Mouse (Mus musculus): Measurements from ENCODE around the gene AA792892.
"Not testable (repeated sequence)": the region's sequence is repeated elsewhere in the genome, so short reads cannot be mapped to it uniquely, and the experiment has no call there.

AA792892 gene

DNA sequence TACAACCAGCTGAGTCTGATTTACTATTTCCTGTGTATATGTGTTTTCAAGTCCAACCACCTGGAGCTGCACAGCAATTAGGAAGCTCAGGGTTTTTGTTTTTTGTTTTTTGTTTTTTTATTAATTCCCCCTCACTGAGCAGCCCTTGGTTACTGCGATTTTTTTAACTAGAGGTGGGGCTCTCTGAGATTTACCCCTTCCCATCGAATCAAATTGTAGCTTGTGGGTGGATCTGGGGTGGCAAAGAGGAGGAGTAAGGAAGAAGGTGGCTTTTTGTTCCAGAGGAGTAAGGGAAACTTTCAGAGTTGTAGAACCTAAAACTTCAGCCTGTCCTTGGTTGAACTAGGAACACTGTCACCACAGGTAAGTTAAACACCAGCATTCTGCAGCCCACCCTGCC is at the start of gene AA792892:
Gene AA792892 (plus strand): TSS at position 301 of the 400 bp plus-strand sequence.
- DNase-seq (ENCODE audit: extremely low spot score): not testable (repeated sequence)

DNA sequence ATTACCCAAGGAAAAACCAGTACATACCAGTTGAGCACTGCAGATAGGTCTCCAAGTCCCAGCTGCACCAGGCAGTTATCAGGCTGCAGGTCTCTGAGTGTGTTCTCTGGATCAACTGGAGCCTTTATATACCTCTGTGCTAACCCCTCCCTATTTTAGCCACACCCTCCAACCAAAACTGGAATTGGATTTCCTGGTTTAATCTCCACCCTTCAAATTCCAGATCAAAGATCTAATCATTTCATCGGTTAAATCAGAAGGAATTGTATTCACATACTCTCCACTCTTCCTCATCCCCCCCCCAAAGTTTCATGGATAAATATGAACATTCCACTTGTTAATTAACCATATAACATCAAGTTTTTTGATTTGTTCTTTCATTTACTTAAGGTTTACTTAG is 32.9 kb upstream of the AA792892 start, which contains the start of gene A430089I19Rik:
Gene A430089I19Rik (minus strand): TSS at position 101 of the 400 bp plus-strand sequence.
- not testable (repeated sequence) for DNase-seq (ENCODE audit: extremely low spot score)

DNA sequence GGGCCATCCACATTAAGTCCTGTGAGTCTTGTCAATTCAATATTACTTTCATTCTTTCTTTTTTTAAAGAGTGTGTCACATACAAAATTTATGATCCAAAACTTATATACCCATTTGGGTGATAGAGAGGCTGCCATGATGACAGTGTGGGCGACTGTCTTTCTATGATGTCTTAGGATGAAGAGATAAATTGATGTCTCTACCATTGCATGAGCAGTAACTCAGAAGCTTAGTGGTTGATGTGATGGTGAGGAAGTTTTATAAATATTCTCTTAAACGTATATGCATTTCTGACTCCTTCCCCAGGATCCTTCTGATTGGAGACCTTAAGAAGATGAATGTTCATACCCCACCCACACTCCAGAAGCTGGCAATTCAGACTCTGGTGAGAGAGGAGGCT is 25.4 kb upstream of the AA792892 start, which contains the start of gene Gm6502:
Gene Gm6502 (plus strand): TSS at position 301 of the 400 bp plus-strand sequence.
- DNase-seq (ENCODE audit: extremely low spot score): not testable (repeated sequence)
